Mouse (Mus musculus) layer of hippocampus, adult 8-10 months (tissue): ENCODE results near the gene Lrrc3b. TPM values are rescaled to one million over a fixed set of nuclear protein-coding genes. Genes with fewer than 3 reads are reported as not detected.

Experiments used
- DNase-seq, 2 experiments: peaks; one replicate each; pipeline ENCODE4 v3.0.0; 2022; ENCODE audit warnings: low spot score in 2 of 2
- total RNA-seq, 4 experiments: library from RNA; stranded (reverse); gene quantifications; 2 replicates each; pipeline ENCODE4 v1.2.4; 2022

Lrrc3b gene
- total RNA-seq, 4 experiments from 2014 or later = 8.1 to 10.9 (median 9.5) TPM

DNA sequence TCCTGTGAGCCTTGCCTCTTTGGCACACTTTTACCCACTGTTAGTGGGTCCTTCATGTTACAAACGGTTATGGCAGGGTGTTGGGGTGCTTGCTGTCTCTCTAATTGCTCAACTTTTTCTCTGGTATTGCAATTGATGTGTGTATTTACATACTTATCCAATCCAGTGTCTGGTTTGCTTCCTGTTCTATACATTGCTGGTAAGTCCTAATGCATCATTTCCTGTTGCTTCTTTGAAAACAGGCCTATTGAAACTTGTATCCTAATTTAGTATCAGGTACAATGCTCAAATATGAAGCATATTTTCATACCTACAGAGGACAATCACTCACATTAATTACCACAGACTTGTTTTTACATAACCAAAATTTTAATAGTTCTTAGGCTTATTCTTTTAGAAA lies 107.4 kb downstream of the Lrrc3b start:
- DNase-seq = no peak

- no peak for DNase-seq
Measured at GRCm38 (mm10) chr14:15330155-15330554, 108.6 kb downstream of the Lrrc3b start.

DNA sequence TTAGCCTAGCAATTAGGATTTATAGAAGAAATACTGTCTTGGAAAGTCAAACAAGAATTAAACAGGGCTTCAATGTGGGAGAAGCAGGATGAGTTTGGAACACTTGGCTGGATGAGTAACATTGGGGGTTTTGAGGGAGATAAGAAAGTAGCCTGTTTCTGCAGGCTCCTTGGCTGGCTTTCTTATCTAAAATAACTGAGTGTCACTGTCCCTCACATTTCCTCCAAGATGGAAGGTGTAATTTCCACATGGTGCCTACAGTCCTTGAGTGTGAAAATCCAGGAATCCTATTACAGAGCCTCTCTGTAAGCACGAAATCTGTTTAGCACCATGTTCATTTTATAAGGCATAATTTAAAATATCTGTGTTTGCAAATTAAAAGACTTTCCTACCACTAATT lies 112.9 kb downstream of the Lrrc3b start:
- no peak for DNase-seq

GRCm38 (mm10) chr14:15322441-15323123 lies 116.2 kb downstream of the Lrrc3b start:
- no peak for DNase-seq

- DNase-seq = no peak
Measured at GRCm38 (mm10) chr14:15319399-15319915, 119.3 kb downstream of the Lrrc3b start.

DNA sequence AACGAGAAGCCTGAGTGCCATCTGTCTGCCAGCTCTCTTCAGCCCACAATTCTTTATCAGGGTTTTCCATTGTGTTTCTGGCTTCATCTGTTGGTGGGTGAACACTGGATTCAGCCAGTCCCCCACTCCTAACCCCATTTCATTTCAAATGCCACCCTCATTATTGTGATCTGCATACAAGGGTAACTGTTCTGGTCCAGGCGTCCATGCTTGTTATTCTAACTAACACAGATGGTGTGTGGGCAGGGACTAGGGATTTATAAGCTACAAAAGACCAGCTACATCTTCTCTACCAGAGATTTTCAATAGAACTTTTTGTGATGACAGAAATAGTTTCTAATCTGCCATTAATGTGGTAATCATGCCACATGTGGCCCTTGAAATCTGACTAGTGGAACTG lies 130.2 kb downstream of the Lrrc3b start:
- peak; percentile 17 to 36 for DNase-seq
